Mouse (Mus musculus) T-helper 1 cell (primary cell): ENCODE measurements around the gene Large2.

ENCODE experiments used
- in situ Hi-C: fragments of 300-600 bp; cut with MboI, MseI; formaldehyde crosslinking; loops from one replicate; pipeline ENCODE4 v1.15.1; 2025; ENCODE audit warnings: high pct_unique_total_duplicates

Large2 gene

GRCm38 (mm10) chr2:92390206-92390930 is 15.7 kb upstream of the Large2 start:
- in situ Hi-C loops, result no loop called here

GRCm38 (mm10) chr2:92389645-92390044 is 15.0 kb upstream of the Large2 start:
- in situ Hi-C loops, result no loop called here

GRCm38 (mm10) chr2:92388891-92389641 is 14.4 kb upstream of the Large2 start:
- in situ Hi-C loops, result no loop called here

GRCm38 (mm10) chr2:92388081-92388517 is 13.4 kb upstream of the Large2 start:
- in situ Hi-C loops, result no loop called here

- in situ Hi-C loops, result no loop called here
Observed at GRCm38 (mm10) chr2:92387646-92388045, 13.0 kb upstream of the Large2 start.

GRCm38 (mm10) chr2:92386821-92387570 is 12.3 kb upstream of the Large2 start:
- in situ Hi-C loops, result no loop called here

- in situ Hi-C loops, result no loop called here
Observed at GRCm38 (mm10) chr2:92385113-92386051, 10.7 kb upstream of the Large2 start.

- in situ Hi-C loops, result no loop called here
Observed at GRCm38 (mm10) chr2:92384101-92384500, 9.4 kb upstream of the Large2 start.

GRCm38 (mm10) chr2:92382759-92383158 is 8.1 kb upstream of the Large2 start:
- in situ Hi-C loops, result no loop called here

GRCm38 (mm10) chr2:92381901-92382588 is 7.4 kb upstream of the Large2 start, which contains the start of gene 1700029I15Rik:
Gene 1700029I15Rik, plus strand, starts transcription at chr2:92382538.
- in situ Hi-C loops, result no loop called here

GRCm38 (mm10) chr2:92381161-92381560 is 6.5 kb upstream of the Large2 start:
- in situ Hi-C loops, result no loop called here

GRCm38 (mm10) chr2:92380495-92381050 is 5.9 kb upstream of the Large2 start:
- in situ Hi-C loops, result no loop called here

- in situ Hi-C loops, result loop anchor here (5.0 kb wide), 1 partner anchor 77 kb away; no protein-coding TSS in a partner anchor
Observed at GRCm38 (mm10) chr2:92379783-92380494, 5.3 kb upstream of the Large2 start.

GRCm38 (mm10) chr2:92377320-92377719 is 2.7 kb upstream of the Large2 start:
- in situ Hi-C loops, result loop anchor here (5.0 kb wide), 1 partner anchor 80 kb away; no protein-coding TSS in a partner anchor

GRCm38 (mm10) chr2:92376300-92376699 is 1.6 kb upstream of the Large2 start:
- in situ Hi-C loops, result loop anchor here (5.0 kb wide), 1 partner anchor 81 kb away; no protein-coding TSS in a partner anchor

GRCm38 (mm10) chr2:92375788-92376187 is 1.1 kb upstream of the Large2 start:
- in situ Hi-C loops, result loop anchor here (5.0 kb wide), 1 partner anchor 82 kb away; no protein-coding TSS in a partner anchor

- in situ Hi-C loops, result loop anchor here (5.0 kb wide), 1 partner anchor 82 kb away; no protein-coding TSS in a partner anchor
Observed at GRCm38 (mm10) chr2:92375099-92375623, 492 bp upstream of the Large2 start.

GRCm38 (mm10) chr2:92373437-92373813 is 1.2 kb downstream of the Large2 start:
- in situ Hi-C loops, result no loop called here
